Mouse (Mus musculus) ovary, postnatal 14 days (tissue): ENCODE data around the gene Slc41a1.
"Not testable (repeated sequence)": the region's sequence is repeated elsewhere in the genome, so short reads cannot be mapped to it uniquely, and the experiment has no call there.

Experiments
- DNase-seq: peaks from one replicate; pipeline ENCODE4 v3.0.0; 2022; ENCODE audit warnings: low spot score

Slc41a1 gene

DNA sequence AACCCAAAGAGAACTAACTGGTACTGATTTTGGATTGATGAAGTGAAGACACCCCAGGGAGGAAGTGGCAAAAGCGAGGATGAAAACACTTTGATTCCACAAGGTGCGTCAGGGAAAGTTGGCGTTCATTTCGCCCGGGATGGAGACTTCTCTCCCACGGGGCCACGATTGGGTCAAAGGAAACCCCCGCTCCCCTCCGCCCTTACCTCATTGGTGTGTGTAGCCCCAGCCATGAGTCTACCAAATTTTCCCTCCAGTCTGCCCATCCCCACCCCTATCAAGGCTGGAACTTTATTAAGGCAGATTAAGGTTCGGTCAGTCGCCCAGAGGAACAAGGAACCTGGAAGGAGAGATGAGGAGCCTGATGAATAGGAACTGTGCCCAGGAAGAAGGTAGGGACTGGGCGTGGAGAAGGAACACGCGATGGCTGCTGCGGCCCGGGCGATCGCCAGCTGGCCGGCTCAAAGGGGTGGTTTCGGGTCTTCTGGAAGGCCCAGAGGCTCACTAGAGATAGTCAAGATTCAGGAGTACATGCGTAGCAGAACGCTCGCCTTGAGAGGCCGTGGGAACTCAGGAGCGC is at the start of gene Slc41a1:
TSS of gene Slc41a1 (plus strand) at position 287 of the 580 bp plus-strand sequence.
- no peak for DNase-seq

DNA sequence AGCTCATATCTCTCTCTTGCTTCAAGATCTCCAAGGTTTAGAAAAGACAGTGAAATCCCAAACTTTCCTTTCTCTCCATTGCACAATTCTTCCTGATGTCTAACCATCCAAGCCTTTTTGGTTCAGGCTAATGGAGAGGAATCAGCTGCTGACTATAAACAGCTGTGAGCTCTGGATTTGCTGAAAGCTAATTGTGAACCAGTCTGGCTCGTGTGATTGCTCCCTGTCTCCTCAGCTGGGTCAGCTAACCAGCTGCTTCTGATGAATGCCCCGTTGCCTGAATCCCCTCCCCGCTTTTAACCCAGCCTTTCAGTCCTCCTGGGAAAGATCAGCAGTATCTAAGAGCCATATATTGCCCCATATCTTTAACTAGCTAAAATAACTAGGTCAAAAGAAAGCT is 32.7 kb upstream of the Slc41a1 start:
- no peak for DNase-seq

- no peak for DNase-seq
These were observed 32.1 kb upstream of the Slc41a1 start for GRCm38 (mm10) chr1:131795171-131795570.

DNA sequence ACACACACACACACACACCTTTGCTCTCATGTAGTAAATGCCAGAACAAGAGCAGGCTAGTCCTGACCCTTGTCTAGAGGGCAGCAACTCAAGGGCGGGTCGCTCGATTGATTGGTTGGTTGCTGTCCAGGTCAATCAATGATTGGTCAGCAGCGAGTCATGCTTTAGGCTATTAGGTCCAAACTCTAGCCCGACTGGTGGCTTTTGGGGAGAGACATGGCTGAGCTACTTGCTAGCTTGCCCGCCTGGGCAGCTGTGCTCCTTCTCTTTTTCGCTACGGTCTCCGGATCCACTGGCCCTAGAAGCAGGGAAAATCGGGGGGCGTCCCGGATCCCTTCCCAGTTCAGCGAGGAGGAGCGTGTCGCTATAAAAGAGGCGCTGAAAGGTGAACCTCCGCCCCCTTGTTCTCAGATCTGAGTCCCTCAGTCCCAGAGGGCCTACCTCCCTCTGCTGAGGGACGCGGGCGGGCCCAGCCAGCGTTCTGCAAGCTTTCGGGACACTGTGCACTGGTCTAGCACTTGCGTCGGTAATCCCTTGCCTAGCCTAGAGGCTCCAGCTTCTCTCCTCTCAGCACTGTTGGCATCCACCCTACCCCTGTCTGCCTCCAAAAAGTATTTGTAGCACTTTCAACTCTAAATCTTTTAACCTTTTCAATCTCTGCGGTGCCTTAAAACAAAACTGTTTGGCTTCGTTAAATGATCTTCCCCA is 29.9 kb upstream of the Slc41a1 start, which contains the start of gene Pm20d1:
TSS of gene Pm20d1 (plus strand) at position 180 of the 708 bp plus-strand sequence.
- DNase-seq: peak; percentile 21

GRCm38 (mm10) chr1:131800001-131800400 is 27.3 kb upstream of the Slc41a1 start:
- DNase-seq: no peak

DNA sequence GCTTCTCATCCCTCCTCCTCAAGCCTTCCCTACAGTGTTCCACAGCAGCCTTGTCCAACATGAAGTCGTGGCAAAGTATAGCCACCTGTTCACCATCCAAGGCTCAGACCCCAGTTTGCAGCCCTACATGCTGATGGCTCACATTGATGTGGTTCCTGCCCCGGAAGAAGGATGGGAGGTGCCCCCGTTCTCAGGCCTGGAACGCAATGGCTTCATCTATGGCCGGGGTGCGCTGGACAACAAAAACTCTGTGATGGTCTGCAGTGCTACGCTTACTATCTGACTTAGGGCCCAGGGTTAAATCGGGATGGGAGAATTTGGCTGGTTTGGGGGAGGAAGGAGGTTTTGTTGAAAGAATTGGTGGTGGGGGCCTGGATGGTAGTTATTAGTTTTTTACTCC is 26.2 kb upstream of the Slc41a1 start:
- no peak for DNase-seq

DNA sequence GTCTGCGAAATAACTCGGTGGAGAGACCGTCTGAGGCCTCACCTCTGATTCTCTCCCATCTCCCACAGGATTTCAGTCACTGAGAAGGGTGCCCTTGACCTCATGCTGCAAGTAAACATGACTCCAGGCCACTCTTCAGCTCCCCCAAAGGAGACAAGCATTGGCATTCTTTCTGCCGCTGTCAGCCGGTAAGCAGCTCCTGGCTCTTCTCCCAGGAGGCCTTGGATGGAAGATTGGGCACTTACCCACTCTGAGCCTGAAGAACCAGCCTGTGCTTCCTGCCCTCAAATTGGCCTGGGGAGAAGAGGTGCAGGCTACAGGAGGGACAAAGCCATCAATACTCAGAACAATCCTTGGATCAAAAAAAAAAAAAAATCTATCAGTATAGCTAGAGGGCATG is 24.6 kb upstream of the Slc41a1 start:
- DNase-seq: no peak

GRCm38 (mm10) chr1:131804166-131804565 is 23.1 kb upstream of the Slc41a1 start:
- DNase-seq: no peak

DNA sequence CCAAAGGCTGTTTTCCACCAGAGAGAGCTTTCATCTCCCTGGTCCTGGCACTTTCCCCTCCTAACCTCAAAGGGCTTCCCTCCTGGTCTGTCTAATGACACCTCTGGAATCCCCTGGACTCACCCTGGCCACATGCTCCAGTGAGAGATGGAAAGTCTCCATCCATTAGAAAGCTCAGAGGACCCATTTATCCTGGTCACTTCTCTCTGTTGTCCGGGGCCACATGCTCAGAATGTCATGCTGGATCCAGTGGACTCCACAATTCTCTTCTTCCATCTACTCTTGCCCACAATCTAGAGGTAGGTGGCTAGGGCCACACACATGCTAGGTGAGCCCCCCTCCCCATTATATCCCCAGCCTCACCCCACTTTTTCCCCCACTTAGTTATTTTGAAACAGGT is 18.3 kb upstream of the Slc41a1 start:
- no peak for DNase-seq

- no peak for DNase-seq
These were observed 17.6 kb upstream of the Slc41a1 start for GRCm38 (mm10) chr1:131809651-131810050.

DNA sequence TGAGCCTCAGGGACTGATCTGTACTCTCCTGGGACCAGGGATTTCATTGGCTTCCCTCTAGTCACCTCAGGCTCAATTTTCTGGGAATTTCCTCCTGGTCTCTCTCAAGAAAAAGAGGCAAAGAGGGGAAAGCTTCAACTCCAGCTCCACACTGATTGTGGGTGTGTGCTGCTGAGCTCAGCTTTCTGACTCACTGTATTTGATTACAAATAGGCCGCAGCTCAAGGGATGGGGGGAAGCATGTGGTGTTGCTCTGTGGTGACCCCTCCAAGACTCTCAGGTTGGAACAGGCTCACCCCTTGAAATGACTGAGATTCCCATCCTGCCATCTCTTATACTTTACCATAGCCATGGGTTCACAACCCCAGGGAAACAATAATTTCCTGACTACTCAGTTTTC is 15.9 kb upstream of the Slc41a1 start:
- DNase-seq: no peak

- no peak for DNase-seq
These were observed 15.3 kb upstream of the Slc41a1 start for GRCm38 (mm10) chr1:131812006-131812405.

DNA sequence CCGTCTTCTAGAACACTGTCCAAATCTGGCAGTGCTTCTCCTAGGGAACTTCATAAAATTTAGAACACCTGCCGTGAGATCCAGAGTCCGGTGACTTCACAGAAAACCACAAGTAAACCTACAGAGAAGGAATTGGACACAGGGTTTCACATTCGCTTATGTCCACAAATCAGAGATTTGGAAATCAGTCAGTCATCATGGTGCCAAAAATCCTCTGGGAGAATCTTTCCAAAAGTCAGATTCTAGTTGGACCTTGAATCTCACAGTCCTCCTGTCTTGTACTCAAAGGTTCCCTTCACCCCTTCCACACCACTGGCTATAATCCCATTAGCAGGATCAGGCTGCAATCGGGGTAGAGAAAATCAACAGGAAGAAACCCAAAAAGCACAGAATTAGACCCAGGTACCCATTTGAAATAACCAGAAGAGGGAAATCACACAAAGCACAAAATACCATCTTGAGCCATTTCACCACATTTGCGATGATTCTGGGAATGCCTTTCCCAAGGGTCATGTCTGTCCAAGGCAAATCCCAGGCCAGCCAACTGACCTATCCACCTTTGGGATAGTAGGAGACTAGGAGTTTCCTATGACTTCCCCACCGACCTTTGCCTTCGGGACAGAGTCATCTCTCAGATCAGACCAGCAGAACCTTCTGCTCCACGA is 14.5 kb upstream of the Slc41a1 start:
- no peak for DNase-seq

GRCm38 (mm10) chr1:131813731-131814130 is 13.6 kb upstream of the Slc41a1 start:
- no peak for DNase-seq

DNA sequence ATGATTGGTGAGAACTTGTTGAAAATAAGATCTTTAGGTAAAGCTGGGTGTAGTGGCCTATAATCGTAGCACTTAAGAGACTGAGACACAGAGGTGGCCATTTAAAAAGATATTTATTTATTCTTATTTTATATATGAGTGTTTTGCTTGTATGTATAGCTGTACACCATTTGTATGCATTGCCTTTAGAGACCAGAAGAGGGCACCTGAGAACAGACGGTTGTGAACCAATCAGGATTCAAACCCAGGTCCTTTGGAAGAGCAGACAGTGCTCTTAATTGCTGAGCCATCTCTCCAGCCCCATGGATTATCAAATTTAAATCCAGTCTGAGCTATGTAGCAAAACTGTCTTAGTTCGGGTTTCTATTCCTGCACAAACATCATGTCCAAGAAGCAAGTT is 13.1 kb upstream of the Slc41a1 start:
- no peak for DNase-seq

- no peak for DNase-seq
These were observed 10.4 kb upstream of the Slc41a1 start for GRCm38 (mm10) chr1:131816886-131817285.

GRCm38 (mm10) chr1:131820353-131820752 is 6.9 kb upstream of the Slc41a1 start:
- not testable (repeated sequence) for DNase-seq

DNA sequence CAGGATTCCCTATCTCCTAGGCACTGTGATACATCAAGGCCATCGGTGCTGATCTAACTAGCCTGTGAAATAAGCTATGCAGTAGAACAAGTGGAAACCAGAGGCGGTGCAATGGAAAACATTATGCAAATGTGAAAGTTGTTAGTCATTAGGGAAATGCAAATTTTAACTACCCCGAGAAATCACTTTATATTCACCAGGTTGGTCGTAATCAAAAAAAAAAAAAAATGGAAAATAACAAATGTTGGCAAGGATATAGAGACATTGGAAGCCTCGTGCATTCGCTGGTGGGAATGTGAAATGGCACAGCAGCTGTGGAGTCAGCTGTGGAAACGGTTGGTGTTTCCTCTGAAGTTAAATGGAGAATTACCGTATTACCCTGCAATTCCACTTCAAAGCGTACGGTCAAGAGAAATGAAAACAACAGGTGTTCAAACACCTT is 6.4 kb upstream of the Slc41a1 start:
- no peak for DNase-seq

DNA sequence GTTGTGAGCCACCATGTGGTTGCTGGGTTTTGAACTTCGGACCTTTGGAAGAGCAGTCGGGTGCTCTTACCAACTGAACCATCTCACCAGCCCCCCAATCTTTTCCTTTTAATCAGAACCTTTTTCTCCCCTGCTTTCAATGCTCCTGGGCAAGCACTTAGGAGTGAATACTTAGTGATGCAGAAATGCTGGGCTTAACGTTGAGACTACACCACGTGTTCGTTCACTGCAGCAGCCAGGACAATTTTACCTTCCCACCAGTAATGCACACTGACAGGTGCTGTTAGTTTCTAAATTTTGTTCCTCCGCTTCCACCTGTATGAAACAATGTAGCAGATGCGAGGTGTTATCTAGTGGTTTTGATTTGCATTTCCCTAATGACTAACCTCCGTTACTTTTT is 5.0 kb upstream of the Slc41a1 start:
- DNase-seq: no peak

GRCm38 (mm10) chr1:131822856-131823492 is 4.3 kb upstream of the Slc41a1 start:
- no peak for DNase-seq

GRCm38 (mm10) chr1:131823563-131823962 is 3.7 kb upstream of the Slc41a1 start:
- no peak for DNase-seq

GRCm38 (mm10) chr1:131824528-131825181 is 2.6 kb upstream of the Slc41a1 start:
- no peak for DNase-seq
